Mouse (Mus musculus): ENCODE measurements at regions not wholly inside any gene's neighbourhood (a gene's known extent, or its start where the extent isn't known, plus 50 kb on each side); places are given as distances from the start of the nearest gene placed in this dataset.

GRCm38 (mm10) chr10:67377643-67378223 lies 92.6 kb upstream of the Nrbf2 start:
- no peak for DNase-seq
- no peaks in the 10 kb centered on the region for H3K36me3 ChIP-seq (ENCODE audit: control insufficient read depth, insufficient read depth, low read length)
- WGBS: 92% methylated on average over 17 of the region's 17 CpGs
- H3K9me3 ChIP-seq (ENCODE audit: control insufficient read depth, low read length): no peaks in the 10 kb centered on the region
- H3K9ac ChIP-seq (replicated peaks; ENCODE audit: low read length): no peak overlapping the region
- H3K4me1 ChIP-seq (ENCODE audit: control insufficient read depth, insufficient read depth, low read length): no peaks in the 10 kb centered on the region
- no peak overlapping the region for H3K27ac ChIP-seq (replicated peaks; ENCODE audit: low read depth, low read length)
- no peaks in the 10 kb centered on the region for H3K27me3 ChIP-seq (ENCODE audit: control insufficient read depth, insufficient read depth, low read length)
- H3K4me2 ChIP-seq (ENCODE audit: low read length): no peak overlapping the region
- ATAC-seq (ENCODE audit: low FRiP score, low TSS enrichment): no peak
- no peak overlapping the region for H3K4me3 ChIP-seq (replicated peaks; ENCODE audit: low read depth, low read length)

- ATAC-seq (ENCODE audit: low FRiP score, low TSS enrichment) (no peak), DNase-seq (no peak)
- no peaks in the 10 kb centered on the region for H3K9me3 ChIP-seq (ENCODE audit: control insufficient read depth, low read length)
- WGBS: 89% methylated on average over 5 of the region's 5 CpGs
- no peak overlapping the region for H3K9ac ChIP-seq (replicated peaks; ENCODE audit: low read length)
- H3K4me2 ChIP-seq (ENCODE audit: low read length): no peak overlapping the region
- H3K27me3 ChIP-seq (ENCODE audit: control insufficient read depth, insufficient read depth, low read length): no peaks in the 10 kb centered on the region
- no peaks in the 10 kb centered on the region for H3K4me1 ChIP-seq (ENCODE audit: control insufficient read depth, insufficient read depth, low read length)
- no peaks in the 10 kb centered on the region for H3K36me3 ChIP-seq (ENCODE audit: control insufficient read depth, insufficient read depth, low read length)
- H3K27ac ChIP-seq (replicated peaks; ENCODE audit: low read depth, low read length): no peak overlapping the region
- no peak overlapping the region for H3K4me3 ChIP-seq (replicated peaks; ENCODE audit: low read depth, low read length)
Measured at GRCm38 (mm10) chr10:67380174-67380573, 95.1 kb upstream of the Nrbf2 start.

GRCm38 (mm10) chr10:67383352-67383751 lies 98.2 kb upstream of the Nrbf2 start:
- Histone ChIP-seq H3K27me3 (ENCODE audit: control insufficient read depth, insufficient read depth, low read length) (no peaks in the 10 kb centered on the region), H3K27ac (replicated peaks; ENCODE audit: low read depth, low read length) (no peak overlapping the region), H3K9me3 (ENCODE audit: control insufficient read depth, low read length) (no peaks in the 10 kb centered on the region), H3K4me1 (ENCODE audit: control insufficient read depth, insufficient read depth, low read length) (no peaks in the 10 kb centered on the region), H3K4me3 (replicated peaks; ENCODE audit: low read depth, low read length) (no peak overlapping the region), H3K36me3 (ENCODE audit: control insufficient read depth, insufficient read depth, low read length) (no peaks in the 10 kb centered on the region), H3K4me2 (ENCODE audit: low read length) (no peak overlapping the region), H3K9ac (replicated peaks; ENCODE audit: low read length) (no peak overlapping the region)
- DNase-seq: no peak
- ATAC-seq (ENCODE audit: low FRiP score, low TSS enrichment): no peak
- WGBS: 88% methylated on average over 4 of the region's 4 CpGs

- no peak for ATAC-seq (ENCODE audit: low FRiP score, low TSS enrichment)
- Histone ChIP-seq H3K27me3 (ENCODE audit: control insufficient read depth, insufficient read depth, low read length) (no peaks in the 10 kb centered on the region), H3K36me3 (ENCODE audit: control insufficient read depth, insufficient read depth, low read length) (no peaks in the 10 kb centered on the region), H3K4me2 (ENCODE audit: low read length) (no peak overlapping the region), H3K4me1 (ENCODE audit: control insufficient read depth, insufficient read depth, low read length) (no peaks in the 10 kb centered on the region), H3K4me3 (replicated peaks; ENCODE audit: low read depth, low read length) (no peak overlapping the region), H3K9ac (replicated peaks; ENCODE audit: low read length) (no peak overlapping the region), H3K9me3 (ENCODE audit: control insufficient read depth, low read length) (no peaks in the 10 kb centered on the region), H3K27ac (replicated peaks; ENCODE audit: low read depth, low read length) (no peak overlapping the region)
- 85% methylated on average over 16 of the region's 16 CpGs for WGBS
- DNase-seq: no peak
Measured at GRCm38 (mm10) chr10:67383802-67384567, 98.9 kb upstream of the Nrbf2 start.

- Histone ChIP-seq H3K36me3 (ENCODE audit: control insufficient read depth, insufficient read depth, low read length) (no peaks in the 10 kb centered on the region), H3K27ac (replicated peaks; ENCODE audit: low read depth, low read length) (no peak overlapping the region), H3K4me2 (ENCODE audit: low read length) (no peak overlapping the region), H3K27me3 (ENCODE audit: control insufficient read depth, insufficient read depth, low read length) (no peaks in the 10 kb centered on the region), H3K9me3 (ENCODE audit: control insufficient read depth, low read length) (no peaks in the 10 kb centered on the region), H3K4me3 (replicated peaks; ENCODE audit: low read depth, low read length) (no peak overlapping the region), H3K4me1 (ENCODE audit: control insufficient read depth, insufficient read depth, low read length) (no peaks in the 10 kb centered on the region), H3K9ac (replicated peaks; ENCODE audit: low read length) (no peak overlapping the region)
- 67% methylated on average over 4 of the region's 4 CpGs for WGBS
- DNase-seq: no peak
- no peak for ATAC-seq (ENCODE audit: low FRiP score, low TSS enrichment)
Measured at GRCm38 (mm10) chr10:67384568-67384958, 99.5 kb upstream of the Nrbf2 start.

- H3K4me3 ChIP-seq (replicated peaks; ENCODE audit: low read depth, low read length): no peak overlapping the region
- no peak overlapping the region for H3K9ac ChIP-seq (replicated peaks; ENCODE audit: low read length)
- H3K27ac ChIP-seq (replicated peaks; ENCODE audit: low read depth, low read length): no peak overlapping the region
- 87% methylated on average over 5 of the region's 5 CpGs for WGBS
- ATAC-seq (ENCODE audit: low FRiP score, low TSS enrichment): no peak
- no peaks in the 10 kb centered on the region for H3K9me3 ChIP-seq (ENCODE audit: control insufficient read depth, low read length)
- DNase-seq: no peak
- no peaks in the 10 kb centered on the region for H3K27me3 ChIP-seq (ENCODE audit: control insufficient read depth, insufficient read depth, low read length)
- H3K4me1 ChIP-seq (ENCODE audit: control insufficient read depth, insufficient read depth, low read length): no peaks in the 10 kb centered on the region
- no peaks in the 10 kb centered on the region for H3K36me3 ChIP-seq (ENCODE audit: control insufficient read depth, insufficient read depth, low read length)
- H3K4me2 ChIP-seq (ENCODE audit: low read length): no peak overlapping the region
Measured at GRCm38 (mm10) chr10:67385966-67386365, 100.9 kb upstream of the Nrbf2 start.

GRCm38 (mm10) chr10:67388755-67389154 lies 103.7 kb upstream of the Nrbf2 start:
- 59% methylated on average over 5 of the region's 6 CpGs for WGBS
- Histone ChIP-seq H3K27me3 (ENCODE audit: control insufficient read depth, insufficient read depth, low read length) (no peaks in the 10 kb centered on the region), H3K4me1 (ENCODE audit: control insufficient read depth, insufficient read depth, low read length) (no peaks in the 10 kb centered on the region), H3K9ac (replicated peaks; ENCODE audit: low read length) (no peak overlapping the region), H3K4me2 (ENCODE audit: low read length) (no peak overlapping the region), H3K27ac (replicated peaks; ENCODE audit: low read depth, low read length) (no peak overlapping the region), H3K9me3 (ENCODE audit: control insufficient read depth, low read length) (no peaks in the 10 kb centered on the region), H3K4me3 (replicated peaks; ENCODE audit: low read depth, low read length) (no peak overlapping the region), H3K36me3 (ENCODE audit: control insufficient read depth, insufficient read depth, low read length) (no peaks in the 10 kb centered on the region)
- no peak for ATAC-seq (ENCODE audit: low FRiP score, low TSS enrichment)
- no peak for DNase-seq

GRCm38 (mm10) chr10:67400434-67400833 lies 115.3 kb upstream of the Nrbf2 start:
- 72% methylated on average over 5 of the region's 5 CpGs for WGBS
- H3K4me3 ChIP-seq (replicated peaks; ENCODE audit: low read depth, low read length): no peak overlapping the region

GRCm38 (mm10) chr10:67401409-67401808 lies 116.3 kb upstream of the Nrbf2 start:
- H3K36me3 ChIP-seq (ENCODE audit: control insufficient read depth, insufficient read depth, low read length): no peaks in the 10 kb centered on the region
- DNase-seq (no peak), ATAC-seq (ENCODE audit: low FRiP score, low TSS enrichment) (no peak)
- no peaks in the 10 kb centered on the region for H3K27me3 ChIP-seq (ENCODE audit: control insufficient read depth, insufficient read depth, low read length)
- no peak overlapping the region for H3K9ac ChIP-seq (replicated peaks; ENCODE audit: low read length)
- no peak overlapping the region for H3K4me3 ChIP-seq (replicated peaks; ENCODE audit: low read depth, low read length)
- no peaks in the 10 kb centered on the region for H3K4me1 ChIP-seq (ENCODE audit: control insufficient read depth, insufficient read depth, low read length)
- WGBS: 77% methylated on average over 6 of the region's 6 CpGs
- no peak overlapping the region for H3K4me2 ChIP-seq (ENCODE audit: low read length)
- no peak overlapping the region for H3K27ac ChIP-seq (replicated peaks; ENCODE audit: low read depth, low read length)
- H3K9me3 ChIP-seq (ENCODE audit: control insufficient read depth, low read length): no peaks in the 10 kb centered on the region

More at GRCm38 (mm10) chr10:67400434-67400833, 115.3 kb upstream of the Nrbf2 start:
- no peak for ATAC-seq (ENCODE audit: low FRiP score, low TSS enrichment)
- Histone ChIP-seq H3K27ac (replicated peaks; ENCODE audit: low read depth, low read length) (no peak overlapping the region), H3K9me3 (ENCODE audit: control insufficient read depth, low read length) (no peaks in the 10 kb centered on the region), H3K36me3 (ENCODE audit: control insufficient read depth, insufficient read depth, low read length) (no peaks in the 10 kb centered on the region), H3K27me3 (ENCODE audit: control insufficient read depth, insufficient read depth, low read length) (no peaks in the 10 kb centered on the region), H3K4me1 (ENCODE audit: control insufficient read depth, insufficient read depth, low read length) (no peaks in the 10 kb centered on the region), H3K9ac (replicated peaks; ENCODE audit: low read length) (no peak overlapping the region), H3K4me2 (ENCODE audit: low read length) (no peak overlapping the region)
- DNase-seq: no peak

Measured in midbrain, embryonic 14.5 days (tissue).